Mouse (Mus musculus): ENCODE data around the gene Myrfl. TPM values are rescaled to one million over a fixed set of nuclear protein-coding genes. Genes with fewer than 3 reads are reported as not detected.

Gene Myrfl
- polyA plus RNA-seq, 1 experiment from 2014 or later, result 0.09 TPM

Other genes with a start within 250 kb of the Myrfl start
- gene Rab3ip, start 53.9 kb upstream of the Myrfl start, polyA plus RNA-seq (2015; fragmentation: Nextera tagmentation; extraction: Ambion mirVana), result 31.1 and 32.3 TPM in 2 replicates
- not detected in 2 replicates for gene Gm10271, start 75.7 kb upstream of the Myrfl start, polyA plus RNA-seq (2015; fragmentation: Nextera tagmentation; extraction: Ambion mirVana)
- 0.14 and 0.28 TPM in 2 replicates for gene Best3, start 89.4 kb upstream of the Myrfl start, polyA plus RNA-seq (2015; fragmentation: Nextera tagmentation; extraction: Ambion mirVana)
- 0.88 and 1.2 TPM in 2 replicates for gene Lrrc10, start 148.4 kb upstream of the Myrfl start, polyA plus RNA-seq (2015; fragmentation: Nextera tagmentation; extraction: Ambion mirVana)
- 235 and 246 TPM in 2 replicates for gene Cct2, start 166.9 kb upstream of the Myrfl start, polyA plus RNA-seq (2015; fragmentation: Nextera tagmentation; extraction: Ambion mirVana)